Mouse (Mus musculus) brown adipose tissue, adult 24 weeks (tissue): ENCODE measurements around the gene Fam78a. TPM values are rescaled to one million over a fixed set of nuclear protein-coding genes. Genes with fewer than 3 reads are reported as not detected.
"Not testable (repeated sequence)": the region's sequence is repeated elsewhere in the genome, so short reads cannot be mapped to it uniquely, and the experiment has no call there.

Experiments used
- H3K27ac ChIP-seq: fragments of 200-500 bp; replicated peaks from 2 replicates; pipeline ENCODE4 v1.5.1; 2012; ENCODE audit warnings: low read depth, mild to moderate bottlenecking, low read length
- H3K4me1 ChIP-seq: fragments of 200-500 bp; 2 replicates; pipeline ENCODE4 v1.6.1; 2012; ENCODE audit warnings: low read length, mixed read lengths; ENCODE audit not compliant: control insufficient read depth, insufficient read depth, insufficient read length
- H3K4me3 ChIP-seq: fragments of 200-500 bp; 2 replicates; pipeline ENCODE4 v1.5.1; 2012; ENCODE audit warnings: low read depth, mild to moderate bottlenecking, low read length, moderate library complexity; ENCODE audit not compliant: insufficient read depth
- polyA plus RNA-seq: library from polyadenylated mRNA; stranded (reverse); fragments of >200 nt; gene quantifications from 2 replicates; pipeline ENCODE4 v1.2.4, GENCODE M21; 2012; ENCODE audit not compliant: missing spikeins, insufficient read depth, insufficient read length

Fam78a gene
- polyA plus RNA-seq, 1 experiment = 0.24 TPM

DNA sequence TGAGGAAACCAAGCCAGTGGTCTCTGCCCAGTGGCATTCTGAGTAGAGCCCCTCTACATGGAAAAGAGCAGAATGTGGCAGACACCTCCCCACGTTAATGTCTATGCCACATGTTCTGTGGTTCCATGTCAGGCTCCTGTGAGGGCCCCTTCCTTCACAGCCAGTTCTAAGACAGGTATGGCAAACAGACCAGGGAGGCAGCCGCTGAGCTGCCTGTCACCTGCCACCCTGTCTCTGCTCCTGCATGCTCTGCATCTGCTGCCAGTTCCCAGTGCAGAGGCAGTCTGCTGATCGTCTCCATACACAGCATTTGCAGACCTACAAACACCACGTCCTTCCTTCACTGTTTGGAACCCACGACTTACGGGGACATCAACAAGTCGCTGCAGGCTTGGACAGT is 32.2 kb downstream of the Fam78a start:
- H3K4me1 ChIP-seq = no peaks in the 10 kb centered on the region
- no peak overlapping the region for H3K4me3 ChIP-seq
- no peak overlapping the region for H3K27ac ChIP-seq

DNA sequence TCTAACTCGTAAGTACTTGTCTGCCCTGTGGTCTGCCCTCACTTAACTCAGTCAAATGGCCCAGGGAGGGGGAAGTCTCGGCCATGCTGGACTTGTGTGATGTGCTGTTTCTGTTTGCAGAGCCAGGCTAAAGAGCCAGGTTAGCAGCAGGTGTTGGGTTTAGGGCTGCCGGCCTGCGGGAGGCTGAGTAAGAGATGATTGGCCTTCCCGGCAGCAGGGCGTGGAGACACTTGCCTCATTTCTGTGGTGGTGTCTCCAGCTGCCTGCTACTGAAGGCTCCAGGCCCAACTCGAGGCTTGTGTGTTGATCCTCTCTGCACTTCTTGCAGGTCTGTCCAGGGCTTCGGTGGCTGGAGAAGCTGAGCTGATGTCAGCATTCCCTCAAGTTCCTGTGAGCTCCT is 32.9 kb downstream of the Fam78a start:
- H3K4me1 ChIP-seq = no peaks in the 10 kb centered on the region
- no peak overlapping the region for H3K4me3 ChIP-seq
- H3K27ac ChIP-seq = no peak overlapping the region

DNA sequence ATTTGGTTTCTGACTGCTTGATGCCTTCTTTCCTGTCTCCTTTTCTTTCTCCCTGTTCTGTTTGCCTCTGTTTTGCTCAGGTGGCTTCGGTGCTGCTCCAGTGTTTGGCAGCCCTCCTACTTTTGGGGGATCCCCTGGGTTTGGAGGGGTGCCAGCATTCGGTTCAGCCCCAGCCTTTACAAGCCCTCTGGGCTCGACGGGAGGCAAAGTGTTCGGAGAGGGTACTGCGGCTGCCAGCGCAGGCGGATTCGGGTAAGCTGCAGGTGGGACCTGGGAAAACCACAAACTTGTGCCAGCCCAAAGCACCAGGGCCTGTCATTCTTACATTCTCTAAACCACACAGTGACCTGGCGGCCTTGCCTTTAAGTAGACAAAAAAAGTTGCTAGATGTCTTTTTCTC is 37.3 kb downstream of the Fam78a start:
- no peak overlapping the region for H3K27ac ChIP-seq
- H3K4me3 ChIP-seq = no peak overlapping the region
- no peaks in the 10 kb centered on the region for H3K4me1 ChIP-seq

DNA sequence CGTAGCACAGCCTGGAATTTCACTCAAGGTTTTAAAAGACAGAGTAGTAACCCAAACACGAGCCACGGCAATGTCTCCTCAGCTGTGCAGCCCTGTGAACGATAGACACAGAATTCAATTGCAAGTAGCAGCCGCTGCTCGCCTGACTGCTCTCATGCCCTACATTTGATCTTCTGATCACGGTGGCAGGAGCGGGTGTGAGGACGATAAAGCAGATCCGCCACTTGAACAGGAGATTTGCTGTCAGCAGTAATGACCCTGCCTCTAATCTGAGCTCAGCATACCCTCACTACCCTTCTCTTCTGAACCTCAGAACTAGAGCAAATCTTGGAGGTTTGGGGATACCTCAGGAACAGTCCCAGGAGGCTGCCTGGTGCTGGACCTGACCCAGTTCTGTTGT is 38.6 kb downstream of the Fam78a start:
- Histone ChIP-seq H3K27ac (no peak overlapping the region), H3K4me3 (no peak overlapping the region), H3K4me1 (no peaks in the 10 kb centered on the region)

- H3K27ac ChIP-seq = no peak overlapping the region
- H3K4me3 ChIP-seq = no peak overlapping the region
Observed at GRCm38 (mm10) chr2:32045375-32045774, 39.3 kb downstream of the Fam78a start.

GRCm38 (mm10) chr2:32043836-32044235 is 40.8 kb downstream of the Fam78a start:
- Histone ChIP-seq H3K4me3 (no peak overlapping the region), H3K27ac (no peak overlapping the region), H3K4me1 (no peaks in the 10 kb centered on the region)

More at GRCm38 (mm10) chr2:32045375-32045774, 39.3 kb downstream of the Fam78a start:
- no peaks in the 10 kb centered on the region for H3K4me1 ChIP-seq

DNA sequence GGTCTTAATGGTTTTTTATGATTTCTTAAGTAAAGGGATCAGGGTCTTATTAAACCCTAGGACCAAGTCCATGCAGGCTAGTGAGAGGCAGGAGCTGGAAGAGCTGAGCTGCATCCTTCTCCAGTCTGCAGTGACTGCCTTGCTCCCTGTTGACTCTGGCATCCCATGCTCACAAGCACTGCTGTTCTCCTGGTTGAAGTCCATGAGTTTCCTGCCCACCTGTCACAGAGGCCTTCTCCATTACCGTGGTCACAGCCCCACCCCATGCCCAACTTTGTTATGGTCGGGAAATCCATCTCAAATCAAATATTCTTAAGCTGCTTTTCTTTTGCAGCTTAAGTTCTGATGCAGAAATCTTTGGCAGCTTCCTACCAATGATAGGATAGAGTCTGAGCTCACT is 43.6 kb downstream of the Fam78a start:
- Histone ChIP-seq H3K4me1 (no peaks in the 10 kb centered on the region), H3K27ac (no peak overlapping the region), H3K4me3 (no peak overlapping the region)

DNA sequence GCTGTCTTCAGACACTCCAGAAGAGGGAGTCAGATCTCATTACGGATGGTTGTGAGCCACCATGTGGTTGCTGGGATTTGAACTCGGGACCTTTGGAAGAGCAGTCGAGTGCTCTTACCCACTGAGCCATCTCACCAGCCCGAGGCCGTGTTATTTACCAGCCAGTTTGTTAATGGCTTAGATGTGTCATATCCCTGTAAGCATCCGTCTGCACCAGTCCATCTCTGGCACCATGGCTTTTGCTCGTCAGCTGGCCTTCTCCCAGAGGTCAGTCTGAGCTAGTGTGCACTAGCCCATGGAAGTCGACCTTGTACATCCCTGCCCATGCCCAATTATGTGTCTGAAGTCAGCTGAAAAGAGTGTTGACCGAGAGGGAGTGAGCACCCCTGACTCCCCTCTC is 44.0 kb downstream of the Fam78a start:
- H3K4me1 ChIP-seq, H3K4me3 ChIP-seq: not testable (repeated sequence)

DNA sequence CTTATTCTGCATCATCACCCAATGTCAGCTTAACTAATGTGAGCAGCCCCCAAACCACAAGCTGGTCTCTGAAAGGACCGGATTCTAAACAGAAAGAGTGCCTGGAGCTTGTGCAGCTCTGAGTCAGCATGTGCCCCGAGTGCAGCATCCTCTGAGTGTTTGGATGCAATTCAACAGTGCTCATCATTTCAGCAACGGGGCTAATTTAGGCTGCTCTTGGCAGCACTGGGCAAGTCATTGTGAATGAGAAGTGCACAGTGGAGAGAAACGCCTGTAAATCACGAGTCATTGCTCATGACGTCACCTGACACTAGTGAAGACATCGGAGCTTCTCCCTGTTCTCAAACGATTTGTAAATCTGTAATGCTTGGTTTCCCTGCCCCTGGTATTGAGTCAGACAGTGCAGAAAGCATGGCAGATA is 46.0 kb downstream of the Fam78a start:
- Histone ChIP-seq H3K4me1 (no peaks in the 10 kb centered on the region), H3K27ac (no peak overlapping the region)

More for the DNA sequence above, 44.0 kb downstream of the Fam78a start:
- H3K27ac ChIP-seq = not testable (repeated sequence)

DNA sequence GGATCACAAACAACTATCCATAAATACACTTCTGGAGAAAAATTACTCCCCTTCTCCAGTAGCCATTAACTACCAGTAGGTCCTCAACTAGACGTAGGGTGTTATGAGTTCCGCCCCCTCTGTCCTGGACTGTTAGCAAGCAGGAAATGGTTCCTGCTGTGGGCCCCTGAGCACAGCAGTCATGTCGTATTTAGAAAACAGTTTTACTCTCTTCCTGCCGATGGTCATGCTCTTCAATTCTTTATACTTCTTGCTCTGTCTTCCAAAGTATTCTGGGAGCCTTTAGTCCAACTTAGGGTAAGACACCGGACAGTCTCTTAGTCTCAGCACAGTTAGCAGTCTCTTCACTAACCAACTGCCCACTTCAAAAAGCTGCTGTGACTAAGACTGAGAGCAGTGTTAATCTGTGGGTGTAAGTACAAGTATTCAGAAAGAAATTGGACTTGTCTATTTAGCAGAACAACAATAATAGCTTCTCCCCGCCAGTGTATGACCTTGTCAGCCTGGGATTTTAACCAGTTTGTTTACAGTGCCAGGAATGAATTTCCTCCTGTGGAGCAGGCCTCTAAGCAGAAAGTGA is 47.3 kb downstream of the Fam78a start:
- no peaks in the 10 kb centered on the region for H3K4me1 ChIP-seq
- no peak overlapping the region for H3K27ac ChIP-seq
- H3K4me3 ChIP-seq = no peak overlapping the region

More for the DNA sequence above, 46.0 kb downstream of the Fam78a start:
- H3K4me3 ChIP-seq = no peak overlapping the region

- H3K4me3 ChIP-seq = no peak overlapping the region
- no peaks in the 10 kb centered on the region for H3K4me1 ChIP-seq
- no peak overlapping the region for H3K27ac ChIP-seq
Observed at GRCm38 (mm10) chr2:32034206-32034605, 50.5 kb downstream of the Fam78a start.

DNA sequence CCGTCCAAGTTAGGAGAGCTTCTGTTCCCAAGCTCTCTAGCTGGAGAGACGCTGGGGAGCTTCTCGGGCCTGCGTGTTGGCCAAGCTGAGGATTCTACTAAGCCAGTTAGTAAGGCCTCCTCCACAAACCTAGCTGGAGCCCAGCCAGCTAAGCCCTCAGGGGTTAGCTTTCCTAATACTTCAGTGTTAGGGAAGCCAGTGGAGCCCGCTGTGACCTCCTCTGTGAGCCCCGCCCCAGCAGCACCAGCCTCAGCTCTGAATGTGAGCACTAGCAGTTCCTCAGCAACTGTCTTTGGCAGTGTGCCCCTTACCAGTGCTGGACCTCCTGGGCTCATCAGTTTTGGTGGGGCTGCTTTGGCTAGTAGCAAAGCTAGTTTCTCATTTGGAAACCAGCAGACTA is 51.2 kb downstream of the Fam78a start:
- H3K27ac ChIP-seq = no peak overlapping the region
- no peak overlapping the region for H3K4me3 ChIP-seq
- H3K4me1 ChIP-seq = no peaks in the 10 kb centered on the region

GRCm38 (mm10) chr2:32029636-32030035 is 55.0 kb downstream of the Fam78a start:
- no peak overlapping the region for H3K27ac ChIP-seq
- no peaks in the 10 kb centered on the region for H3K4me1 ChIP-seq
- H3K4me3 ChIP-seq = no peak overlapping the region

DNA sequence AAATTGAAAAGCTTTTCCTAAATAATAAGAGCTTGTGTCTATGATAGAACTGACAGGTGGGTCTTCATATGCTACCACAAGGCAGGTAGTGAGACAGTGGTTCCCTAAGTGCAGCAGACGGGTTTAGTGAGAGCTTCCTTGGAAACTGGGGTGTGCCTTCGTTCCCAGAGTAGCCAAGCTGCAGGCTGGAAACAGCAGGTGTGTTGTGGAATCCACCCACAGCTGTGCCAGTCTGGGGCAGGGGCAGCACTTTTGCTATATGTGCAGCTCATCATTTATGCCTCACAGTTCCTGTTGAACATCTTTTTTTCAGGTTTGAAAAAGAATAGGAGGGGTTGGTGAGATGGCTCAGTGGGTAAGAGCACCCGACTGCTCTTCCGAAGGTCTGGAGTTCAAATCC is 60.3 kb downstream of the Fam78a start:
- Histone ChIP-seq H3K4me1 (no peaks in the 10 kb centered on the region), H3K4me3 (no peak overlapping the region), H3K27ac (no peak overlapping the region)

GRCm38 (mm10) chr2:32020229-32020628 is 64.4 kb downstream of the Fam78a start:
- Histone ChIP-seq H3K4me1 (no peaks in the 10 kb centered on the region), H3K27ac (no peak overlapping the region), H3K4me3 (no peak overlapping the region)

- H3K4me1 ChIP-seq = no peaks in the 10 kb centered on the region
- H3K27ac ChIP-seq = no peak overlapping the region
- no peak overlapping the region for H3K4me3 ChIP-seq
Observed at GRCm38 (mm10) chr2:32019704-32020103, 65.0 kb downstream of the Fam78a start.
